Mouse (Mus musculus) brain, embryonic 14.5 days (tissue): Measurements from ENCODE around the gene Zfp422.

Experiments used
- CTCF ChIP-seq: fragments of 200-500 bp; IDR thresholded peaks from 2 replicates; pipeline ENCODE4 v1.5.1; 2012; ENCODE audit warnings: inconsistent platforms, mild to moderate bottlenecking, moderate library complexity, borderline replicate concordance; ENCODE audit not compliant: insufficient read depth, insufficient read length; ENCODE audit errors: extremely low read depth
- POLR2A ChIP-seq: fragments of 200-500 bp; IDR thresholded peaks from 2 replicates; pipeline ENCODE4 v1.6.1; 2012; ENCODE audit warnings: mild to moderate bottlenecking, inconsistent platforms, borderline replicate concordance; ENCODE audit not compliant: poor library complexity, insufficient read depth, insufficient read length, severe bottlenecking; ENCODE audit errors: extremely low read depth

DNA sequence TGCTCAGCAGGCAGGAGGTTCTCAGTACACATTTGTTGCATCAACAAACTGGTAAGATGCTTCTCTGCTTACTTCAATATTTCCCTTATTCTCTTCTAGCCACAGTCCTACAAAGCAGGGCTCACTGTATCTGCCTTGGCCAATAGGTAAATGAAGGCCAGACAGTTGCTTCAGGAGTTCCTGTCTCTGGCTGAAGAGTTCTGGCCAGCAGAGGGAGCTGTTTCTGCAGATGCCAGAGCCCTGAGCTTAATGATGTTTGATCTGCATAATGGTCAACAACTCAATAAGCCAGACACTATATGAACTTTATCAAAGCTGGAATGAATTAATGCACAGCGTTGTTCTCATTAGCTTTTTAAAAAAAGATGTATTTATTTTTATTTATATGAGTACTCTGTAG, 3.3 kb upstream of the Zfp422 start:
- TF ChIP-seq CTCF (peak; percentile 77), POLR2A (no peak)
